Mouse (Mus musculus) ES-E14 (cell line): ENCODE measurements at regions not wholly inside any gene's neighbourhood (a gene's known extent, or its start where the extent isn't known, plus 50 kb on each side); places are given as distances from the start of the nearest gene placed in this dataset.

ENCODE experiments used
- DNase-seq: peaks from one replicate; pipeline ENCODE4 v3.0.0-alpha.2; 2013; ENCODE audit warnings: low read depth, low spot score
- H3K27ac ChIP-seq: 2 replicates; pipeline ENCODE4 v1.5.1; 2012; ENCODE audit warnings: low read depth, mild to moderate bottlenecking, low read length, moderate library complexity, mixed read lengths; ENCODE audit not compliant: poor library complexity, insufficient read depth, severe bottlenecking
- H3K36me3 ChIP-seq: 2 replicates; pipeline ENCODE4 v1.6.1; 2012; ENCODE audit warnings: mild to moderate bottlenecking, low read length, moderate library complexity, mixed read lengths; ENCODE audit not compliant: control insufficient read depth, poor library complexity, insufficient read depth, severe bottlenecking
- H3K4me1 ChIP-seq, 2 experiments: fragments of 150-350 bp in 1 of 2; sonication (generic) in 1 of 2; 2 replicates each; pipeline ENCODE4 v1.6.1; 2012; ENCODE audit warnings: low read length in 2 of 2, mild to moderate bottlenecking in 1 of 2, mixed read lengths in 1 of 2; ENCODE audit not compliant: control insufficient read depth in 2 of 2, insufficient read depth in 2 of 2, poor library complexity in 1 of 2
- H3K4me3 ChIP-seq, 2 experiments: fragments of 150-350 bp in 1 of 2; sonication (generic) in 1 of 2; 2 replicates each; pipeline ENCODE4 v1.5.1; 2012; ENCODE audit warnings: low read length in 2 of 2, low read depth in 1 of 2, mild to moderate bottlenecking in 1 of 2, mixed read lengths in 1 of 2; ENCODE audit not compliant: insufficient read depth in 1 of 2, poor library complexity in 1 of 2, severe bottlenecking in 1 of 2
- H3K9ac ChIP-seq: 2 replicates; pipeline ENCODE4 v1.6.1; 2012; ENCODE audit warnings: low read depth, mild to moderate bottlenecking, low read length, mixed read lengths; ENCODE audit not compliant: poor library complexity, insufficient read depth, severe bottlenecking
- H3K9me3 ChIP-seq: fragments of 150-350 bp; sonication (generic); 2 replicates; pipeline ENCODE4 v1.6.1; 2012; ENCODE audit warnings: low read depth, mild to moderate bottlenecking, low read length; ENCODE audit not compliant: control insufficient read depth, insufficient read depth
- CHD2 ChIP-seq: IDR thresholded peaks from 2 replicates; pipeline ENCODE4 v1.6.1; 2014; ENCODE audit warnings: mild to moderate bottlenecking, low read depth, low read length, inconsistent platforms
- HCFC1 ChIP-seq: IDR thresholded peaks from 2 replicates; pipeline ENCODE4 v1.6.1; 2012; ENCODE audit warnings: low read length, inconsistent platforms, borderline replicate concordance; ENCODE audit not compliant: insufficient read depth
- MAFK ChIP-seq: IDR thresholded peaks from 2 replicates; pipeline ENCODE4 v1.6.1; 2014; ENCODE audit warnings: mild to moderate bottlenecking, low read depth, low read length, inconsistent platforms; ENCODE audit not compliant: insufficient read depth
- ZC3H11A ChIP-seq: IDR thresholded peaks from 2 replicates; pipeline ENCODE4 v1.6.1; 2012; ENCODE audit warnings: low read depth, mild to moderate bottlenecking, inconsistent platforms, low read length, borderline replicate concordance
- ZNF384 ChIP-seq: IDR thresholded peaks from 2 replicates; pipeline ENCODE4 v1.6.1; 2012; ENCODE audit warnings: low read depth, low read length, inconsistent platforms
- in situ Hi-C, 2 experiments: fragments of 600-800 bp; cut with MboI; formaldehyde crosslinking; loops; one replicate each; pipeline ENCODE4 v1.15.1; 2025; ENCODE audit warnings: low sequenced_read_pairs in 2 of 2, inconsistent platforms in 1 of 2; ENCODE audit not compliant: unreplicated experiment in 2 of 2

GRCm38 (mm10) chr11:104038271-104038800 lies 71.8 kb downstream of the Arf2 start:
- DNase-seq: no peak
- TF ChIP-seq HCFC1: no peak
- no peak for TF ChIP-seq ZNF384
- no peak for TF ChIP-seq CHD2
- no peak for TF ChIP-seq ZC3H11A
- no peak for TF ChIP-seq MAFK
- H3K27ac ChIP-seq: no peak overlapping the region
- H3K4me1 ChIP-seq: no peaks in the 10 kb centered on the region
- in situ Hi-C loops: no loop called here
- H3K9ac ChIP-seq: no peak overlapping the region
- no peaks in the 10 kb centered on the region for H3K9me3 ChIP-seq
- H3K36me3 ChIP-seq: no peaks in the 10 kb centered on the region
- no peak overlapping the region for H3K4me3 ChIP-seq

GRCm38 (mm10) chr11:104045216-104045615 lies 78.7 kb downstream of the Arf2 start:
- no peak for DNase-seq
- no peaks in the 10 kb centered on the region for H3K36me3 ChIP-seq
- TF ChIP-seq HCFC1: no peak
- TF ChIP-seq ZNF384: no peak
- no peak for TF ChIP-seq CHD2
- no peak for TF ChIP-seq ZC3H11A
- TF ChIP-seq MAFK: no peak
- no peak overlapping the region for H3K4me3 ChIP-seq
- no peak overlapping the region for H3K9ac ChIP-seq
- no peaks in the 10 kb centered on the region; a peak in 1 of 4 replicates for H3K4me1 ChIP-seq
- H3K9me3 ChIP-seq: no peaks in the 10 kb centered on the region
- in situ Hi-C loops: no loop called here
- H3K27ac ChIP-seq: no peak overlapping the region

GRCm38 (mm10) chr11:104051986-104052385 lies 80.7 kb upstream of the Crhr1 start:
- in situ Hi-C loops: no loop called here
- Histone ChIP-seq H3K4me3 (no peak overlapping the region), H3K4me1 (no peaks in the 10 kb centered on the region), H3K9me3 (no peaks in the 10 kb centered on the region), H3K27ac (no peak overlapping the region), H3K9ac (no peak overlapping the region), H3K36me3 (no peaks in the 10 kb centered on the region)
- no peak for DNase-seq
- no peak for TF ChIP-seq ZC3H11A
- TF ChIP-seq MAFK: no peak
- no peak for TF ChIP-seq CHD2
- TF ChIP-seq ZNF384: no peak
- TF ChIP-seq HCFC1: no peak

GRCm38 (mm10) chr11:104053242-104053641 lies 79.4 kb upstream of the Crhr1 start:
- in situ Hi-C loops: no loop called here
- Histone ChIP-seq H3K27ac (no peak overlapping the region), H3K36me3 (no peaks in the 10 kb centered on the region), H3K9ac (no peak overlapping the region), H3K4me3 (no peak overlapping the region), H3K4me1 (no peaks in the 10 kb centered on the region), H3K9me3 (no peaks in the 10 kb centered on the region)
- DNase-seq: peak; percentile 66
- TF ChIP-seq CHD2: no peak
- no peak for TF ChIP-seq MAFK
- TF ChIP-seq ZC3H11A: no peak
- no peak for TF ChIP-seq ZNF384
- no peak for TF ChIP-seq HCFC1

GRCm38 (mm10) chr11:104055941-104056340 lies 76.7 kb upstream of the Crhr1 start:
- Histone ChIP-seq H3K4me1 (no peaks in the 10 kb centered on the region), H3K27ac (no peak overlapping the region), H3K4me3 (no peak overlapping the region), H3K9me3 (no peaks in the 10 kb centered on the region), H3K9ac (no peak overlapping the region), H3K36me3 (no peaks in the 10 kb centered on the region)
- TF ChIP-seq HCFC1: no peak
- TF ChIP-seq ZNF384: no peak
- no peak for TF ChIP-seq MAFK
- TF ChIP-seq CHD2: no peak
- TF ChIP-seq ZC3H11A: no peak
- in situ Hi-C loops: no loop called here
- no peak for DNase-seq
